Mouse (Mus musculus): Measurements from ENCODE around the gene Itgb2l. TPM values are rescaled to one million over a fixed set of nuclear protein-coding genes. Genes with fewer than 3 reads are reported as not detected.
"Not testable (repeated sequence)": the region's sequence is repeated elsewhere in the genome, so short reads cannot be mapped to it uniquely, and the experiment has no call there.

Gene Itgb2l
- polyA plus RNA-seq (2012; rRNA removed): not detected in 2 replicates

GRCm38 (mm10) chr16:96443468-96443867 is at the start of gene Itgb2l:
Itgb2l (minus strand) TSS chr16:96443619.
- no peak for DNase-seq (ENCODE audit: extremely low spot score in 1 of 2, low spot score in 1 of 2)

- DNase-seq (ENCODE audit: extremely low spot score in 1 of 2, low spot score in 1 of 2): no peak
Observed at GRCm38 (mm10) chr16:96491530-96491929, 48.1 kb upstream of the Itgb2l start.

- no peak for DNase-seq (ENCODE audit: extremely low spot score in 1 of 2, low spot score in 1 of 2)
Observed at GRCm38 (mm10) chr16:96488038-96488437, 44.6 kb upstream of the Itgb2l start.

- no peak for DNase-seq (ENCODE audit: extremely low spot score in 1 of 2, low spot score in 1 of 2)
Observed at GRCm38 (mm10) chr16:96487007-96487684, 43.7 kb upstream of the Itgb2l start.

- DNase-seq (ENCODE audit: extremely low spot score in 1 of 2, low spot score in 1 of 2): no peak
Observed at GRCm38 (mm10) chr16:96481791-96482190, 38.4 kb upstream of the Itgb2l start.

- no peak for DNase-seq (ENCODE audit: extremely low spot score in 1 of 2, low spot score in 1 of 2)
Observed at GRCm38 (mm10) chr16:96474185-96474584, 30.8 kb upstream of the Itgb2l start.

- no peak for DNase-seq (ENCODE audit: extremely low spot score in 1 of 2, low spot score in 1 of 2)
Observed at GRCm38 (mm10) chr16:96472816-96473215, 29.4 kb upstream of the Itgb2l start.

- DNase-seq (ENCODE audit: extremely low spot score in 1 of 2, low spot score in 1 of 2): no peak
Observed at GRCm38 (mm10) chr16:96472361-96472760, 28.9 kb upstream of the Itgb2l start.

GRCm38 (mm10) chr16:96469640-96470039 is 26.2 kb upstream of the Itgb2l start:
- peak in 1 of 2 experiments; percentile 45 for DNase-seq (ENCODE audit: extremely low spot score in 1 of 2, low spot score in 1 of 2)

- DNase-seq (ENCODE audit: extremely low spot score in 1 of 2, low spot score in 1 of 2): peak; percentile 52 to 81
Observed at GRCm38 (mm10) chr16:96468698-96469097, 25.3 kb upstream of the Itgb2l start.

GRCm38 (mm10) chr16:96468011-96468410 is 24.6 kb upstream of the Itgb2l start:
- no peak for DNase-seq (ENCODE audit: extremely low spot score in 1 of 2, low spot score in 1 of 2)

GRCm38 (mm10) chr16:96467445-96467844 is 24.0 kb upstream of the Itgb2l start, which contains the start of gene Pcp4:
Pcp4 (plus strand) TSS chr16:96467606.
- peak; percentile 85 to 98 for DNase-seq (ENCODE audit: extremely low spot score in 1 of 2, low spot score in 1 of 2)

- no peak for DNase-seq (ENCODE audit: extremely low spot score in 1 of 2, low spot score in 1 of 2)
Observed at GRCm38 (mm10) chr16:96460788-96461187, 17.4 kb upstream of the Itgb2l start.

GRCm38 (mm10) chr16:96459356-96459755 is 15.9 kb upstream of the Itgb2l start:
- DNase-seq (ENCODE audit: extremely low spot score in 1 of 2, low spot score in 1 of 2): no peak

GRCm38 (mm10) chr16:96457612-96458011 is 14.2 kb upstream of the Itgb2l start:
- no peak for DNase-seq (ENCODE audit: extremely low spot score in 1 of 2, low spot score in 1 of 2)

- no peak for DNase-seq (ENCODE audit: extremely low spot score in 1 of 2, low spot score in 1 of 2)
Observed at GRCm38 (mm10) chr16:96454086-96454485, 10.7 kb upstream of the Itgb2l start.

- DNase-seq (ENCODE audit: extremely low spot score in 1 of 2, low spot score in 1 of 2): not testable (repeated sequence)
Observed at GRCm38 (mm10) chr16:96450871-96451270, 7.5 kb upstream of the Itgb2l start.

GRCm38 (mm10) chr16:96441826-96442225 is 1.6 kb downstream of the Itgb2l start:
- DNase-seq (ENCODE audit: extremely low spot score in 1 of 2, low spot score in 1 of 2): no peak

- DNase-seq (ENCODE audit: extremely low spot score in 1 of 2, low spot score in 1 of 2): no peak
Observed at GRCm38 (mm10) chr16:96440871-96441270, 2.5 kb downstream of the Itgb2l start.

- DNase-seq (ENCODE audit: extremely low spot score in 1 of 2, low spot score in 1 of 2): no peak
Observed at GRCm38 (mm10) chr16:96439682-96440081, 3.7 kb downstream of the Itgb2l start.

GRCm38 (mm10) chr16:96438946-96439345 is 4.5 kb downstream of the Itgb2l start:
- no peak for DNase-seq (ENCODE audit: extremely low spot score in 1 of 2, low spot score in 1 of 2)

- no peak for DNase-seq (ENCODE audit: extremely low spot score in 1 of 2, low spot score in 1 of 2)
Observed at GRCm38 (mm10) chr16:96434024-96434785, 9.2 kb downstream of the Itgb2l start.

All from frontal cortex, adult 2 months (tissue).